Mouse (Mus musculus) heart, embryonic 14.5 days (tissue): ENCODE measurements around the gene Ankrd13d. TPM values are rescaled to one million over a fixed set of nuclear protein-coding genes. Genes with fewer than 3 reads are reported as not detected.

Experiments
- ATAC-seq: fragments of 200-750 bp; cut with Nextera tagmentation; 2 replicates; pipeline ENCODE4 v1.8.0; 2017; ENCODE audit warnings: low read depth, moderate TSS enrichment; ENCODE audit not compliant: insufficient number of reproducible peaks, insufficient read depth, low FRiP score
- H3K27ac ChIP-seq, 2 experiments: fragments of 200-500 bp in 1 of 2; fragments of 300-500 bp in 1 of 2; sonication (generic) in 1 of 2; replicated peaks in 1 of 2; 2 replicates each; pipeline ENCODE4 v1.5.1; 2012 to 2014; ENCODE audit warnings: low read depth in 2 of 2, low read length in 2 of 2, control low read depth in 1 of 2, mild to moderate bottlenecking in 1 of 2, mixed read lengths in 1 of 2; ENCODE audit not compliant: control insufficient read depth in 1 of 2, insufficient read depth in 1 of 2
- H3K27me3 ChIP-seq: fragments of 300-500 bp; sonication (generic); 2 replicates; pipeline ENCODE4 v1.6.1; 2014; ENCODE audit warnings: mild to moderate bottlenecking, low read length, control low read depth; ENCODE audit not compliant: control insufficient read depth, insufficient read depth
- H3K36me3 ChIP-seq: fragments of 300-500 bp; sonication (generic); 2 replicates; pipeline ENCODE4 v1.6.1; 2014; ENCODE audit warnings: mild to moderate bottlenecking, control low read depth, low read length, mixed read lengths; ENCODE audit not compliant: control insufficient read depth, insufficient read depth
- H3K4me1 ChIP-seq, 2 experiments: fragments of 200-500 bp in 1 of 2; fragments of 300-500 bp in 1 of 2; sonication (generic) in 1 of 2; 2 replicates each; pipeline ENCODE4 v1.6.1; 2012 to 2014; ENCODE audit warnings: low read length in 2 of 2, control low read depth in 1 of 2, mixed read lengths in 1 of 2; ENCODE audit not compliant: control insufficient read depth in 2 of 2, insufficient read depth in 2 of 2
- H3K4me2 ChIP-seq: fragments of 300-500 bp; sonication (generic); 2 replicates; pipeline ENCODE4 v1.6.1; 2014; ENCODE audit warnings: mild to moderate bottlenecking, low read length
- H3K4me3 ChIP-seq, 2 experiments: fragments of 200-500 bp in 1 of 2; fragments of 300-500 bp in 1 of 2; sonication (generic) in 1 of 2; 2 replicates each; pipeline ENCODE4 v1.5.1; 2012 to 2014; ENCODE audit warnings: low read length in 2 of 2, mild to moderate bottlenecking in 2 of 2, control low read depth in 1 of 2, low read depth in 1 of 2, moderate library complexity in 1 of 2; ENCODE audit not compliant: control insufficient read depth in 1 of 2, insufficient read depth in 1 of 2
- H3K9ac ChIP-seq: fragments of 300-500 bp; sonication (generic); 2 replicates; pipeline ENCODE4 v1.6.1; 2014; ENCODE audit warnings: mild to moderate bottlenecking, low read length
- H3K9me3 ChIP-seq: fragments of 300-500 bp; sonication (generic); 2 replicates; pipeline ENCODE4 v1.6.1; 2016; ENCODE audit warnings: low read length, control low read depth; ENCODE audit not compliant: control insufficient read depth
- WGBS: fragments of 180-500 bp; shearing (Covaris S2); extraction: QIAGEN DNeasy Blood & Tissue Kit; methylation state at CpG from one replicate; pipeline ENCODE4 v1.1.7; 2014; 5-methylcytosine and 5-hydroxymethylcytosine counted together
- polyA plus RNA-seq: library from polyadenylated mRNA; unstranded; fragments of >200 nt; fragmentation: Nextera tagmentation; extraction: Ambion mirVana; gene quantifications from 2 replicates; pipeline ENCODE4 v1.2.1, GENCODE M21; 2014

Ankrd13d gene
- polyA plus RNA-seq, 1 experiment from 2014 or later: 1.4 TPM

GRCm38 (mm10) chr19:4231253-4232185 lies 51.4 kb downstream of the Ankrd13d start, which contains the start of gene Pold4:
Pold4 (plus strand) TSS chr19:4231899.
- Histone ChIP-seq H3K27me3 (peaks cover 13% of the 10 kb centered on the region), H3K36me3 (no peaks in the 10 kb centered on the region), H3K4me1 (peaks cover 4 to 5% of the 10 kb centered on the region in 2 experiments), H3K27ac (peak within 1 kb of the TSS; percentile 73 to 85), H3K4me3 (peak within 1 kb of the TSS; percentile 53 to 77), H3K9me3 (no peaks in the 10 kb centered on the region), H3K9ac (peak within 1 kb of the TSS; percentile 73), H3K4me2 (peak within 1 kb of the TSS; percentile 68)
- WGBS: 7% methylated on average over 26 of the region's 26 CpGs
- ATAC-seq: peak; percentile 84

- H3K4me3 ChIP-seq: no peak overlapping the region
- no peak overlapping the region for H3K9ac ChIP-seq
- peaks cover 4 to 5% of the 10 kb centered on the region in 2 experiments for H3K4me1 ChIP-seq
- H3K27ac ChIP-seq: no peak overlapping the region; a peak in 1 of 4 replicates
- H3K27me3 ChIP-seq: peaks cover 13% of the 10 kb centered on the region
- H3K9me3 ChIP-seq: no peaks in the 10 kb centered on the region
- no peak overlapping the region for H3K4me2 ChIP-seq
- H3K36me3 ChIP-seq: no peaks in the 10 kb centered on the region
- WGBS: 56% methylated on average over 8 of the region's 8 CpGs
- ATAC-seq: no peak
These were observed 52.5 kb downstream of the Ankrd13d start for GRCm38 (mm10) chr19:4230415-4230814.

- no peaks in the 10 kb centered on the region for H3K36me3 ChIP-seq
- H3K27me3 ChIP-seq: peaks cover 13% of the 10 kb centered on the region
- no peaks in the 10 kb centered on the region for H3K9me3 ChIP-seq
- peaks cover 4 to 5% of the 10 kb centered on the region in 2 experiments for H3K4me1 ChIP-seq
- no peak overlapping the region for H3K4me3 ChIP-seq
- 30% methylated on average over 9 of the region's 9 CpGs for WGBS
- H3K9ac ChIP-seq: no peak overlapping the region; the same call in 1 of the 2 replicates
- H3K27ac ChIP-seq: no peak overlapping the region
- no peak for ATAC-seq
- H3K4me2 ChIP-seq: no peak overlapping the region
These were observed 53.4 kb downstream of the Ankrd13d start for GRCm38 (mm10) chr19:4229451-4230076.

GRCm38 (mm10) chr19:4228891-4229290 lies 54.0 kb downstream of the Ankrd13d start:
- no peak overlapping the region for H3K9ac ChIP-seq
- no peak overlapping the region for H3K4me3 ChIP-seq
- peaks cover 4 to 5% of the 10 kb centered on the region in 2 experiments for H3K4me1 ChIP-seq
- no peaks in the 10 kb centered on the region for H3K9me3 ChIP-seq
- H3K27ac ChIP-seq: no peak overlapping the region
- no peak for ATAC-seq
- no peak overlapping the region for H3K4me2 ChIP-seq
- H3K36me3 ChIP-seq: no peaks in the 10 kb centered on the region
- H3K27me3 ChIP-seq: peaks cover 13% of the 10 kb centered on the region
- 68% methylated on average over 4 of the region's 4 CpGs for WGBS

GRCm38 (mm10) chr19:4227894-4228678 lies 54.9 kb downstream of the Ankrd13d start:
- no peaks in the 10 kb centered on the region for H3K9me3 ChIP-seq
- no peak overlapping the region for H3K27ac ChIP-seq
- no peak overlapping the region for H3K9ac ChIP-seq
- no peak overlapping the region for H3K4me3 ChIP-seq
- H3K27me3 ChIP-seq: peaks cover 13% of the 10 kb centered on the region
- WGBS: 16% methylated on average over 8 of the region's 8 CpGs
- ATAC-seq: 0 out of 2 replicates have a peak, but pooled peaks have one; percentile 9
- H3K36me3 ChIP-seq: no peaks in the 10 kb centered on the region
- no peak overlapping the region for H3K4me2 ChIP-seq
- H3K4me1 ChIP-seq: peaks cover 4 to 5% of the 10 kb centered on the region in 2 experiments

- Histone ChIP-seq H3K27me3 (peaks cover 14% of the 10 kb centered on the region), H3K4me1 (peaks cover 3 to 5% of the 10 kb centered on the region in 2 experiments), H3K4me2 (no peak overlapping the region), H3K4me3 (no peak overlapping the region), H3K36me3 (no peaks in the 10 kb centered on the region), H3K9me3 (no peaks in the 10 kb centered on the region), H3K27ac (no peak overlapping the region), H3K9ac (no peak overlapping the region)
- 57% methylated on average over 5 of the region's 5 CpGs for WGBS
- ATAC-seq: no peak
These were observed 55.5 kb downstream of the Ankrd13d start for GRCm38 (mm10) chr19:4227446-4227845.

GRCm38 (mm10) chr19:4226779-4227178 lies 56.2 kb downstream of the Ankrd13d start:
- Histone ChIP-seq H3K36me3 (no peaks in the 10 kb centered on the region), H3K9me3 (no peaks in the 10 kb centered on the region), H3K4me2 (no peak overlapping the region), H3K4me1 (peaks cover 2 to 4% of the 10 kb centered on the region in 2 experiments; a peak in 1 of 4 replicates), H3K9ac (no peak overlapping the region), H3K27me3 (peaks cover 19% of the 10 kb centered on the region), H3K27ac (no peak overlapping the region), H3K4me3 (no peak overlapping the region)
- no peak for ATAC-seq
- 79% methylated on average over 7 of the region's 7 CpGs for WGBS
